Mouse (Mus musculus) left cerebral cortex, adult 11 months (tissue): ENCODE measurements around the gene Nr5a1.

ENCODE experiments used
- DNase-seq: peaks from one replicate; pipeline ENCODE4 v3.0.0; 2022; ENCODE audit warnings: low spot score

Gene Nr5a1

DNA sequence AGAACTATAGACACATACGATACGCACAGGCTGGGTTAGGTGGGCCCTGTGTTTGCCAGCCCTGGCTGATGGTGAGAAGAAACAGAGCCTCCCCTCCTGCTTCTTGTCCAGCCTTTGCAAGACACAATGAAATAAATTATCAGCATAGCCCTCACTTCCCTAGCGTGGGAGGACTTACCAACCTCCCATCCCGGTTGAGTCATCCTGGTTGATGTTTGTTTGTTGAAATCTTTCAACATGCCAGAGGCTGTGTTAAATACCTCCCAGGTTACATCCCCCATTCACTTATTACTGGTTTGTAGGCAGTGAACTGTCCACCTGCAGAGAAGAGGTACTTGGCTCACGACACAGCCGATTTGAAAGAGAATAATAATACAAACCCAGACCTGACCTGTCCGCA is 66.7 kb downstream of the Nr5a1 start:
- DNase-seq: no peak

DNA sequence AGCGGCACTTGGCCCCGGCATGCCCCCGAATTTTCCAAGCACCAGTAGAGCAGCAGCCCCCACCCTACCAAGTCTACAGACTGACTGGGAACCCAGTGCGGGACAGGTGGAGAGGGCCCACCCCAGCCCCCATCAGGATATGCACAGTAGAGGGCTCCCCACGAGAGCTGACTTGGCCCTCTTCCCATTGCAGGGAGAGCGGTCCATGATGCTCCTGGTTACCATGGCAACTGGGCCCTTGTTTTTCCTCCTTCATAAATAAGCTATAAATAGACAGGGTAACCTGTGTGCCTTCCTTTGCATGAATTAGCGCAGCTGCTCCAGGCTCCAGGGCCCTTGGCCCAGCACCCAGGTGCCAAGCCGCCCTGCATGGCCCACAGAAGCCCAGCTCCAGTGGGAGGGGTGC is 67.1 kb downstream of the Nr5a1 start:
- no peak for DNase-seq

DNA sequence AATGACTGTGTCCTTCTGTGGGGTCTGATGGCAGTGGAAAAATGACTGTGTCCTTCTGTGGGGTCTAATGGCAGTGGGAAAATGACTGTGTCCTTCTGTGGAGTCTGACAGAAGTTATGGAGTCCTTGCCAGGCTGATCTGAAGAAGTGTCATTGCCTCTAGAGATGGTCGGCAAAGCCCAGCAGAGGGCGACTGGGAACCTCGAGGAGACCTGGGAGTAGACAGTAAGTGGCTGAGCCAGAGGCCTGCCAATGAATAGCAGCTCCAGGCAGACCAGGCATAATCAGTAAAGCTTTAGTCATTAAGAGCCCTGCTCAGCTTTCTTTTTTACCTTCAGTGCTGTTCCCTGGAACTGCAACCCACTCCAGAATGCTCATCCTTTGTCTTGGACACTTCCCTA is 68.4 kb downstream of the Nr5a1 start:
- DNase-seq: peak; percentile 64

DNA sequence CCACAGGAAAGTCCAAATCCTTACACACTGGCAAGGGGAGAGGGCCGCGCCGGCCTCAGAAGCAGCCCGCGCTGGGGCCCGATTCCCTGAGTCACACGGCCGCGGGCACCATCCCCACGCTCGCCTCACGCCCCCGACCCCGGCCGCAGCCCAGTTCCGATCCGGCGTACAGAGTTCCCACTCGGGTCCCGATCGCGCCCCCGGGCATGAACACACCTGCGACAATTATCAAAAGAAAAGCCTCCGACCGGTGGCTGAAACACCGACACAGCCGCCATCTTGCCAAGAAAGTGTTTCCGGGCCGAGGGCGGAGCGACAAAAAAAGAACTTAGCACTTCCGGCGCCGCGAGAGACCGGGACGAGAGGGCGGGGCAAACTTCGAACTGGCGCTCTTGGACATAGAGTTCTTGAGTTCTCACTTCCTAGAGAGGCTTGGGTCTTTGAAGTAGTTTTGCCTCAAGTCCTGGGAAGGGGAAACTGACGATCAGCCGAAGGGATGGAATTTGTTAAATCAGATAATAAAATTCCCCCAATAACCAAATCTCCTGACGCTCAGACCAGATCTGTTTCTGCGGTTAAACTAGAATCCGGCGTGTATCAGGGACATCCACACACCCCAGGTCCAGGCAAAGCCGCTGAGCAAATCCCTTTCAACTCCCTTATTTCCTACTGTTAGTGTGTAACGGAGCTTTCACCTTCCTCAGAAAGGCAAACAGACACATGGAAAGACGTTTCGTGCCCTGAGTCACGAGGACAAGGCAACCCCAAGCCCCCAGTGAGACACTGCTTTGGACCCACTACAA is 70.5 kb downstream of the Nr5a1 start, which contains the start of gene Psmb7:
Gene Psmb7, minus strand, starts transcription at position 463 of the 803 bp plus-strand sequence.
- peak; percentile 81 for DNase-seq
